Mouse (Mus musculus) small intestine, adult 2 months (tissue): ENCODE results near the gene Ppp2r5d.

ENCODE experiments used
- CTCF ChIP-seq: fragments of 200-500 bp; IDR thresholded peaks from 2 replicates; pipeline ENCODE4 v1.5.1; 2012; ENCODE audit warnings: low read depth, mild to moderate bottlenecking, control low read depth, inconsistent platforms, low read length, moderate library complexity, mixed read lengths; ENCODE audit not compliant: insufficient replicate concordance, insufficient read length; ENCODE audit errors: extremely low read depth
- POLR2A ChIP-seq: fragments of 200-500 bp; IDR thresholded peaks from 2 replicates; pipeline ENCODE4 v1.6.1; 2012; ENCODE audit warnings: low read depth, mild to moderate bottlenecking, control low read depth, inconsistent platforms, low read length, moderate library complexity

DNA sequence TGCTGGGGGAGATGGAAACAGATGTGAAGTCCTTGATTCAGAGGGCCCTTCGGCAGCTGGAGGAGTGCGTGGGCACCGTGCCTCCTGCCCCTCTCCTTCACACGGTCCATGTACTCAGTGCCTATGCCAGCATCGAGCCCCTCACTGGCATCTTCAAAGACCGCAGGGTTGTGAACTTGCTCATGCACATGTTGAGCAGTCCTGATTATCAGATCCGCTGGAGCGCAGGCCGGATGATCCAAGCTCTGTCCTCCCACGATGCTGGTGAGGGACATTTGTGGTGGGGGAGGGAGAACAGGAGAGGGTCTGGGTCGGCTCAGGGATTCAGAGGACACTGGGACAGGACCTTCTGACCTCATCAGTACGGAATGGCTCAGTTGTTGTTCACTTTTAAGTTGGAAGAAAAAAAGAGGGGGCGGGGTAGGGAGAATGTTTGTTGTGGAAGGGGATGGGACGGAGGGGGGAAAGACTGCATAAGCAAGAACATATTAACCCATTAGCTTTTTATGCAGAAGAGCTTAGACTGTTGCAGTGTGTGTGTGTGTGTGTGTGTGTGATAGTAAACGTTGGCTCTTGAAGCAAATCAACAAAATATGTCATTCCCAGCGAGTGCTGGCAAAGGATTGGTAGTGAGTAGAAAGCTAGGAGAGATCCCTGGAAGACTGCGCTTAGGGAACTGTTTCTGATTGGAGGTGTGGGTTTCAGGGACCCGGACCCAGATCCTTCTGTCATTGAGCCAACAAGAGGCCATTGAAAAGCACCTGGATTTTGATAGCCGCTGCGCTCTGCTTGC, 53.0 kb downstream of the Ppp2r5d start:
- no peak for TF ChIP-seq CTCF
- TF ChIP-seq POLR2A: no peak
